Mouse (Mus musculus) forebrain, embryonic 13.5 days (tissue): ENCODE measurements around the gene Efnb2. TPM values are rescaled to one million over a fixed set of nuclear protein-coding genes. Genes with fewer than 3 reads are reported as not detected.

Experiments used
- ATAC-seq: fragments of 200-750 bp; cut with Nextera tagmentation; 2 replicates; pipeline ENCODE4 v1.8.0; 2017
- H3K27ac ChIP-seq: fragments of 300-500 bp; sonication (generic); 2 replicates; pipeline ENCODE4 v1.5.1; 2015; ENCODE audit warnings: inconsistent platforms, mild to moderate bottlenecking, moderate library complexity
- H3K27me3 ChIP-seq: fragments of 300-500 bp; sonication (generic); 2 replicates; pipeline ENCODE4 v1.6.1; 2015; ENCODE audit warnings: mild to moderate bottlenecking, inconsistent platforms
- H3K36me3 ChIP-seq: fragments of 300-500 bp; sonication (generic); 2 replicates; pipeline ENCODE4 v1.6.1; 2015; ENCODE audit warnings: mild to moderate bottlenecking, inconsistent platforms; ENCODE audit not compliant: poor library complexity, severe bottlenecking
- H3K4me1 ChIP-seq: fragments of 300-500 bp; sonication (generic); 2 replicates; pipeline ENCODE4 v1.6.1; 2015; ENCODE audit warnings: inconsistent platforms
- H3K4me2 ChIP-seq: fragments of 300-500 bp; sonication (generic); 2 replicates; pipeline ENCODE4 v1.6.1; 2015; ENCODE audit warnings: inconsistent platforms, mild to moderate bottlenecking, moderate library complexity
- H3K4me3 ChIP-seq: fragments of 300-500 bp; sonication (generic); 2 replicates; pipeline ENCODE4 v1.5.1; 2015; ENCODE audit warnings: mild to moderate bottlenecking, inconsistent platforms
- H3K9ac ChIP-seq: fragments of 300-500 bp; sonication (generic); 2 replicates; pipeline ENCODE4 v1.6.1; 2015; ENCODE audit warnings: mild to moderate bottlenecking, inconsistent platforms
- H3K9me3 ChIP-seq: fragments of 300-500 bp; sonication (generic); replicated peaks from 2 replicates; pipeline ENCODE4 v1.6.1; 2016; ENCODE audit warnings: inconsistent platforms
- WGBS: fragments of 180-500 bp; shearing (Covaris S2); methylation state at CpG from one replicate; pipeline ENCODE4 v1.1.7; 2015; 5-methylcytosine and 5-hydroxymethylcytosine counted together
- polyA plus RNA-seq: library from polyadenylated mRNA; unstranded; fragments of >200 nt; fragmentation: Nextera tagmentation; extraction: Ambion mirVana; gene quantifications from 2 replicates; pipeline ENCODE4 v1.2.1, GENCODE M21; 2015

The Efnb2 gene
- polyA plus RNA-seq, 1 experiment from 2014 or later = 46.8 TPM

DNA sequence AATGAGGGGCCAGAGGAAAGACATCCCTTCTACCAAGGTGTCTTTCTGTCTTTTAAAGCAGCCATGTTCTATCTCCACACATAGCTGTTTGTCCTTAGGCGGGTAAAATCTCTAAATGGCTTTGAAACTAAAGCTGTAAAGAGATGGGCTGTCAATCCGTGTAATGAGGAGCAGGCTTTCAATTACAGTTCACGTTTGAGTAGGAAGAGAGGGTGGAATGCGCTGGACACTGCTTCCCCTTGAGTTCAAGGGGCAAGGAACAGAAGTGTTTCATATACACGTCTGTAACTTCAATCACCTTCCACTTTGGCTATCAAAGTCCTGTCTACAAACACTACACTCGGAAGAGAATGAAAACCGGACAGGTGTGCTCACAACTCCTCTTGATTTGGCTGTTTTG, 37.0 kb downstream of the Efnb2 start:
- no peak overlapping the region for H3K9ac ChIP-seq
- no peak overlapping the region for H3K4me3 ChIP-seq
- 62% methylated on average over 7 of the region's 7 CpGs for WGBS
- H3K27me3 ChIP-seq = no peaks in the 10 kb centered on the region
- H3K36me3 ChIP-seq = peaks cover 47% of the 10 kb centered on the region
- peaks cover 58% of the 10 kb centered on the region for H3K4me1 ChIP-seq
- ATAC-seq = no peak
- no peaks in the 10 kb centered on the region for H3K9me3 ChIP-seq
- no peak overlapping the region for H3K4me2 ChIP-seq
- no peak overlapping the region for H3K27ac ChIP-seq

DNA sequence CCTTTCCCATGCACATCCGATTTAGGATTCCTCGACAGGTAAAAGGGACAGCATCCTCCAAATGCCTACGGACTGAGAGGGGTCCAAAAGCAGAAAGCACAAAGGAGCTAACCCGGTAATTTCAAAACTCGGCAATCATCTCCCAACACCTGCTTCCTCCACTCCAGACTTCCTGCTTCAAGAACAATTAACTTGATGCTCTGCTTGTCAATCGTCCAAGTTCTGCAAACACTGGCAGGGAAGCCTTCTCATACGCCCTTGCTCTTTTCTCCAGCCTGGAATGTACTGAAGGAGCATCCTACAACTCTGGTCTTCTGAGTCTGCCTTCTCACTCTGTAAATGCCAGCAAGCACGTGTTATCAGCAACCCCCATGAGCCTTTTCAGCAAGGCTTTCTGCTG, 37.6 kb downstream of the Efnb2 start:
- no peaks in the 10 kb centered on the region for H3K9me3 ChIP-seq
- H3K4me3 ChIP-seq = no peak overlapping the region
- no peak for ATAC-seq
- H3K27me3 ChIP-seq = no peaks in the 10 kb centered on the region
- peaks cover 52% of the 10 kb centered on the region for H3K36me3 ChIP-seq
- peaks cover 62% of the 10 kb centered on the region for H3K4me1 ChIP-seq
- no peak overlapping the region for H3K27ac ChIP-seq
- peak overlapping the region; percentile 8; the same call in 1 of the 2 replicates for H3K4me2 ChIP-seq
- WGBS = 58% methylated on average over 8 of the region's 8 CpGs
- H3K9ac ChIP-seq = no peak overlapping the region

DNA sequence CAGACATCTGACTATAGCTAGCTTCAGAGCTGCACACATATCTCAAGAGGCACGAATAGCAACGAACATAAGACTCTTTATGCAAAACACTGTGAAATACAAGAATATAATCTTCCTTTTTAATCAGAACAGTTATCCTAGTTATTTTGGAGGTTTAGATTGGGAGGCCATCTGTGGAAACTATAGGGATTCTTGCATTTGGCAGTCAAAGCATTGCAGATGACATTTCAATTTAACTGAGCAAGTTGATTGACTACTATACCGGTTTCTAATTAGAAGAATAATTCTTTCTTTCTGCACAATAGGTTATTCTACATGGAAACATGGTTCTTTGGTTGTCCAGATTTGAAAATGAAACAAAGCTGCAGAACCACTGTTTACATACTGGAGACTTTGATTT, 38.6 kb downstream of the Efnb2 start:
- no peak overlapping the region for H3K4me3 ChIP-seq
- no peak overlapping the region for H3K9ac ChIP-seq
- peak overlapping the region; percentile 70 for H3K27ac ChIP-seq
- no peak for ATAC-seq
- H3K4me2 ChIP-seq = no peak overlapping the region
- H3K9me3 ChIP-seq = no peaks in the 10 kb centered on the region
- peaks cover 53% of the 10 kb centered on the region for H3K36me3 ChIP-seq
- 82% methylated on average over 3 of the region's 3 CpGs for WGBS
- no peaks in the 10 kb centered on the region for H3K27me3 ChIP-seq
- H3K4me1 ChIP-seq = peaks cover 66% of the 10 kb centered on the region

DNA sequence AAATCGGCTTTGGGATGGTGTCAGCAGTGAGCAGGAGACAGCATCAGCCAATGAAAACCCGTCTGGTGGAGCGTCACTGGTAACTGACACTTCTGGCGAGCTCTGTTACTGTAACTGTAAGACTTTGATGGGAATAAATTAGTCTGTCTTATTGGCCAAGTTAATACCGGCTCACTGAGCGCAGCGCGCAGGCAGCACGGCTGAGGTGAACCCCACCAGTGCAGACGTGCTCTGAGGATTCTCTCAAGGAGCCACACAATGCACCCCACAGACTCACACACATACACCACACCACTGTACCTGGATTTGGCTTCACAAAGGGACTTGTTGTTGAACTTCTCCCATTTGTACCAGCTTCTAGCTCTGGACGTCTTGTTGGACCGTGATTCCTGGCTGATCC, 39.0 kb downstream of the Efnb2 start:
- Histone ChIP-seq H3K27me3 (no peaks in the 10 kb centered on the region), H3K4me3 (no peak overlapping the region), H3K9me3 (no peaks in the 10 kb centered on the region), H3K4me1 (peaks cover 66% of the 10 kb centered on the region), H3K9ac (no peak overlapping the region), H3K27ac (peak overlapping the region; percentile 70), H3K4me2 (no peak overlapping the region), H3K36me3 (peaks cover 54% of the 10 kb centered on the region)
- peak; percentile 54 for ATAC-seq
- 57% methylated on average over 12 of the region's 12 CpGs for WGBS

DNA sequence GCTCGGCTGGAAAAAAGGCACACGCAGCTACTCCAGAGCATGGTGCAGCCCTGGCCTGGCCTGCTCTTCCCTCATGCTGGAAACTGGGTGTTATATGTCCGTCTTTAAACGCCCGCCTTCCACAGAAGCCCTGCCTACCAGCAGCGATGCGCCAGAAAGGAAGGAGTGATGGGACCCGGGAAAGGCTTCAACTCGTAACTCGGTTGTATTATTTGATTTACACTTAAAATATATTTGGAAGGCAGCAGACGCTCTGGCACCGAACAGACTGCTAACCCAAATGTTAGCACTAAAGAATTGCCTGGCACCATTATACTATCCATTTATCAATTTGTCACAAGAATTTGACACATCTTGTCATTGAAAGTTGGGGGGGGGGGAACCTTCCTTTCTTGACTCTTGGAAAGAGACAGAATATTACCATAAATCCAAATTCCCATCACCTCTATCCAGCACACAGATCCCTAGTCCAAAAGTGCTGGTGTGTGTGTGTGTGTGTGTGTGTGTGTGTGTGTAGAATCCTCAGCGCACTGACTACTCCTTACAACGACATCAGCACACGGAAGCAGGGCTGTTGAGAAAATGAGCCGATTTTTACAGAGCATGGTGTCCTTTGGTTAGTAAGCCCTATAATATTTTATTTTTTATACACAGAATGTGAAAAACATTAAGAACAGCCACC, 39.7 kb downstream of the Efnb2 start:
- H3K9me3 ChIP-seq = no peaks in the 10 kb centered on the region
- H3K4me2 ChIP-seq = no peak overlapping the region
- no peak overlapping the region for H3K9ac ChIP-seq
- peaks cover 60% of the 10 kb centered on the region for H3K36me3 ChIP-seq
- H3K4me3 ChIP-seq = no peak overlapping the region
- H3K27me3 ChIP-seq = no peaks in the 10 kb centered on the region
- WGBS = 83% methylated on average over 16 of the region's 16 CpGs
- ATAC-seq = peak; percentile 53; the same call in 1 of the 2 replicates
- peak overlapping the region; percentile 41 for H3K27ac ChIP-seq
- peaks cover 66% of the 10 kb centered on the region for H3K4me1 ChIP-seq

DNA sequence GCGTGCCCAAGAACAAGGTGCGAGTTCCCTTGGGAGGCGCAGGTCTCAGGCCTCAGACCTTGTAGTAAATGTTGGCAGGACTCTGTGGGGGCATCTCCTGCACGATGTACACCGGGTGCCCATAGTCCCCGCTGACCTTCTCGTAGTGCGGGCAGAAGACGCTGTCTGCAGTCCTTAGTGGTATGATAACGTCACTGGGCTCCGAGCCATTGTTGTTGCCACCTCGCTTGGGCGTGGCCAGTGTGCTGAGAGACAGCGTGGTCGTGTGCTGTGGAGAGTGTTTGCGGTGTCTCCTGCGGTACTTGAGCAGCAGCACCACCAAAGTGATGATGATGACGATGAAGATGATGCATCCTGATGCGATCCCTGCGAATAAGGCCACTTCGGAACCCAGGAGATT, 40.5 kb downstream of the Efnb2 start:
- WGBS = 86% methylated on average over 21 of the region's 21 CpGs
- Histone ChIP-seq H3K27me3 (no peaks in the 10 kb centered on the region), H3K4me3 (no peak overlapping the region), H3K4me1 (peaks cover 66% of the 10 kb centered on the region), H3K4me2 (no peak overlapping the region), H3K9ac (0 out of 2 replicates have a peak overlapping the region, but pooled peaks have one; percentile 30), H3K27ac (peak overlapping the region; percentile 41), H3K9me3 (no peaks in the 10 kb centered on the region), H3K36me3 (peaks cover 54% of the 10 kb centered on the region)
- 0 out of 2 replicates have a peak, but pooled peaks have one; percentile 19 for ATAC-seq

DNA sequence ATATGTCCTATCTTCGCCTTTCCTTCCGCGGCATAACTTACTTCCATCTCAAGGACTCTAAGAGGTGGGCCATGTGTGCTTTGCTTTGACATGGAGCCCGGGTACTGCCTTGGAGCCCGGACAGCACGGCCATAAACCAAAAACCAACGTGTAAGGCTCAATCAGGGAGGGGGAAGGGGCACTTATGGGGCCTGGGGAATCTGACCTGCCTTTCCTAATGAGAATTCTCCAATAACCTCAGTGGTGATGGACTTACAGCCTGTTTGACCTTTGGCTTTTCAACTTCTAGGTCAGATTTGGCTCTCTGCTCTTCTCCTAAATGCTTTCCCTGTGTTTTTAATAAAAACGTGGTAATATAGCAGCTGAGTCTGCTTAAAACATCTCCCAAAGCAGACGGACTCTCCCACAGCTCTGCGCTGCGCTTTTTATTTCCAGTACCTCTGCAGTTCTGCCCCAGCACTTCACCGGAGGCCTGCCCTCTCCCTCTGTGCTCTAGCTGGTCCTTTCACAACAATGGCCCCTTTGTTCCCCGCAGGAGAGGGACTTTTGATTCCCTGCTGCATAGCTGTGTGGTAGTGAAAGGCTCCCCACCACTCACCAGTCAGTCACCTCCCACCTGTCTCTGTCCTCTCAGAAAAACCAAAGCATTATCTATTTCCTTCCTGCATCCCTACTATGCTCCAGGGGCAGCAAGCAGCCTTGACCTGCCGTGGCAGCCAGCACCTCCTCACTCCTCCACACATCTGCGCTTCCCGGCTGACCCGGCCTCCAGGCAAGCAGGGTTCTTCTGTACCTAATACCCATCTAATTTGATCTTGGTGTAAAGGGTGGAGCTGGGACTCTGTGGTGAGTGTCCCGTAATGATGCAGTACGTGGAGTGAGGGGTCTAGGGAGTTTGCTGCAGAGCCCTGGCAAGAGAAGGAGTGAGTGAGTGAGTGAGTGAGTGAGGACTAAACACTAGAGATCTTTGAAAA, 41.5 kb downstream of the Efnb2 start:
- no peaks in the 10 kb centered on the region for H3K9me3 ChIP-seq
- 27% methylated on average over 19 of the region's 19 CpGs for WGBS
- no peak overlapping the region for H3K4me3 ChIP-seq
- peaks cover 56% of the 10 kb centered on the region for H3K4me1 ChIP-seq
- peak overlapping the region; percentile 30; the same call in 1 of the 2 replicates for H3K9ac ChIP-seq
- H3K27me3 ChIP-seq = no peaks in the 10 kb centered on the region
- H3K27ac ChIP-seq = peak overlapping the region; percentile 41
- H3K36me3 ChIP-seq = peaks cover 59% of the 10 kb centered on the region
- peak; percentile 26; the same call in 1 of the 2 replicates for ATAC-seq
- peak overlapping the region; percentile 29 for H3K4me2 ChIP-seq

DNA sequence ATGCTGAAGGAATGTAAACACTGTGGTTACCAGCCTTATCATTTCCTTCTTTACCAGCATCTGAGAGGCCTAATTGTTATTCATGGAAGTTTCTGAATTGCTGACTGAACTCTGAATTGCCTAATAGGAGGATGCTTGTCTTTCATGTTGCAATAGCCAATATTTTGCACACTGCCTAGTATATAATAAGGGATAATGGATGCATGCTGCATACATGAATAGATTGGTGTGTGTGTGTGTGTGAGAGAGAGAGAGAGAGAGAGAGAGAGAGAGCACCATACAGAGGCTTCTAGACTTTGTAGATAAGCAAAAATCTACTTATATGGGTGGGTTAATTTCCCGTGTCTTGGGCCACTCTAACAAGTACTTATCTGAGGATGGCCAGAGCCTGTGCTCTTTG, 47.2 kb downstream of the Efnb2 start:
- Histone ChIP-seq H3K9me3 (no peaks in the 10 kb centered on the region; the same call in 1 of the 2 replicates), H3K4me3 (no peak overlapping the region), H3K4me1 (peaks cover 19% of the 10 kb centered on the region; the same call in 1 of the 2 replicates), H3K9ac (no peak overlapping the region), H3K27ac (no peak overlapping the region), H3K27me3 (no peaks in the 10 kb centered on the region), H3K36me3 (peaks cover 23% of the 10 kb centered on the region), H3K4me2 (no peak overlapping the region)
- WGBS = 67% methylated on average over 1 of the region's 1 CpGs
- ATAC-seq = peak; percentile 27; the same call in 1 of the 2 replicates

DNA sequence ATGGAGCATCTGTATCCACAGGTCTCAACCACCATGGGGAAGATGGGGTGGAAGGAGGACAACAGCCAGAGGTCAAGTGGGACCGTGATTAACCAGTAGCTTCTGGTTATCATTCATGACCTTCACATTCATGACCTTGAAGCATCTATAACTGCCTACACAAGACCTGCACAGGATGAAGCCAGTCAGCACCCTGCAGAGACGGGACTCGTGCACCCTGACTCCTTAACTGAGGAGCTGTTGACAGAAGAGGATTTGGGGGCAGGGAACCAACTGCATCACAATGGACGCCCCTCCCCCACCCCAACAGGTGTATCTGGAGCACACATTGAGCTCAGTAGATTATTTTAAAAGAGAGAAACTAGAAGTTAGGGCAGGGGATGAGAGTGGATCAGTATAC, 49.1 kb downstream of the Efnb2 start:
- ATAC-seq = no peak
- Histone ChIP-seq H3K9me3 (no peaks in the 10 kb centered on the region; the same call in 1 of the 2 replicates), H3K4me3 (no peak overlapping the region), H3K4me1 (peaks cover 12% of the 10 kb centered on the region; the same call in 1 of the 2 replicates), H3K27ac (no peak overlapping the region), H3K9ac (no peak overlapping the region), H3K27me3 (no peaks in the 10 kb centered on the region), H3K4me2 (no peak overlapping the region), H3K36me3 (peaks cover 9% of the 10 kb centered on the region; the same call in 1 of the 2 replicates)
- 78% methylated on average over 4 of the region's 4 CpGs for WGBS

DNA sequence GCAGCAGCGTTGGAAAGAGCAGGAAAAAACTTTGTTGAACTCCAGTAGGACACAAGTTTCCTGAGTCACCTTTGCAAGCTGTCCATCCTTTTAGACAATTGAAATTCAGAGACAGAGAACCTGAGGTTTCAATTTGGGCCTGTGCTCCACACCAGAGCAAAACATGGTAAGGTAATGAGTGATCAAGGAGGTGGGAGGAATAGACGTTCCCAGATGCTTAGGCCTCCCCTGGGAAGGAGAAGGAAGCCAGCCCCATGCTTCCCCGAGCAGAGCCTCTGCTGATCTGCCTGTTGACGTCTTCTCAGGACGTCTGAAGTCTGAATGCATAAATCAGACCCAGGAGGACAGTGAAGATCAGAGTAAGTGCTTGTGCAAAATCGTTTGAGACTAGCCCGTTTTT, 51.3 kb downstream of the Efnb2 start:
- Histone ChIP-seq H3K4me2 (no peak overlapping the region), H3K9ac (no peak overlapping the region), H3K4me1 (peaks cover 12% of the 10 kb centered on the region; the same call in 1 of the 2 replicates), H3K4me3 (no peak overlapping the region), H3K27me3 (no peaks in the 10 kb centered on the region), H3K9me3 (no peaks in the 10 kb centered on the region; the same call in 1 of the 2 replicates), H3K27ac (no peak overlapping the region), H3K36me3 (no peaks in the 10 kb centered on the region)
- WGBS = 20% methylated on average over 7 of the region's 7 CpGs
- no peak for ATAC-seq

DNA sequence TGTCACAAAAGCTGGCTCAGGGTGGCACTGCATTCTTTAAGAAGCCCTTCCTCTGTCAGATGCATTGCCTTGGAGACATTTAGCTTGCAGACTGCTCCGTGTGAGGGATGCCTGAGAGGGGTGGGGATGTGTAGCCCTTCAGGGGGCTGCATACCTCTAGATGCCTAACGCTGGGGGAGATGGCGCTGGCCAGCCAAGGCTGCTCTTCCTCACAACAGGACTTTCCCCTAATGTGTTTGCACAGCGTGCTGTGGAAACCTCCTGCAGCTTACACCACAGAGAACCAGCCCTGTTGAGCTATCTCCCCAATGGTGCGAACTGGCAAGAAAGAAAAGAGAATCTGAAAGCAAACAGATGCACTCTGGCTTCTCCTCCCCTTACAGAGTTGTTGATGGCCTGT, 51.9 kb downstream of the Efnb2 start:
- 13% methylated on average over 5 of the region's 5 CpGs for WGBS
- H3K36me3 ChIP-seq = no peaks in the 10 kb centered on the region
- peaks cover 10% of the 10 kb centered on the region; the same call in 1 of the 2 replicates for H3K4me1 ChIP-seq
- H3K9ac ChIP-seq = no peak overlapping the region
- no peak overlapping the region for H3K4me3 ChIP-seq
- no peaks in the 10 kb centered on the region; the same call in 1 of the 2 replicates for H3K9me3 ChIP-seq
- no peaks in the 10 kb centered on the region for H3K27me3 ChIP-seq
- ATAC-seq = no peak
- H3K4me2 ChIP-seq = no peak overlapping the region
- no peak overlapping the region for H3K27ac ChIP-seq

DNA sequence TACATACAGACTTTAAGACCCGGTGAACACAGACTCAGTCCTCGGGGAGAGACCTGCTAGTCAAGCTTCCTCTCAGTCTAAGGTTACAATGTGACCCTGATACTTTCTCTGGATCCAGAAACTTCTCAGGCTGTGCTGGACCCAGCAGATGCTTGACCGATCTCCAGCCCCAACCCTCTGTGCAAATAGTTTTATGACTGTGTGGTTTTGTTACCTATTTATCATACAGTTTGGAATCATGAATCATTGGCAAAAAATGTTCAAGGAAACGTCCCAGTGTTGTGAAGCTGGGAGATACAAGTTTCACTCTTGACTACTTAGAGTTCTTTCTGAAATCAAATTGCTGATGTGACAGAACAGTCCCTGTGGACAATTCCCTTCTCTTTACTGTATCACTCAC, 55.4 kb downstream of the Efnb2 start:
- 83% methylated on average over 4 of the region's 4 CpGs for WGBS
- Histone ChIP-seq H3K4me3 (no peak overlapping the region), H3K9me3 (no peaks in the 10 kb centered on the region), H3K4me1 (peaks cover 4% of the 10 kb centered on the region; the same call in 1 of the 2 replicates), H3K36me3 (no peaks in the 10 kb centered on the region), H3K27ac (no peak overlapping the region), H3K27me3 (no peaks in the 10 kb centered on the region), H3K9ac (no peak overlapping the region), H3K4me2 (no peak overlapping the region)
- no peak for ATAC-seq
